Mouse (Mus musculus) stomach, embryonic 15.5 days (tissue): ENCODE results near the gene Rtl8c. TPM values are rescaled to one million over a fixed set of nuclear protein-coding genes. Genes with fewer than 3 reads are reported as not detected.
"Not testable (repeated sequence)": the region's sequence is repeated elsewhere in the genome, so short reads cannot be mapped to it uniquely, and the experiment has no call there.

Experiments
- ATAC-seq: fragments of 200-750 bp; cut with Nextera tagmentation; 2 replicates; pipeline ENCODE4 v1.8.0; 2017; ENCODE audit warnings: low read depth, moderate number of reproducible peaks, moderate TSS enrichment; ENCODE audit not compliant: insufficient read depth, low FRiP score
- H3K27ac ChIP-seq: fragments of 300-500 bp; sonication (generic); 2 replicates; pipeline ENCODE4 v1.5.1; 2015; ENCODE audit warnings: mild to moderate bottlenecking, inconsistent platforms
- H3K27me3 ChIP-seq: fragments of 300-500 bp; sonication (generic); replicated peaks from 2 replicates; pipeline ENCODE4 v1.6.1; 2015; ENCODE audit warnings: inconsistent platforms
- H3K36me3 ChIP-seq: fragments of 300-500 bp; sonication (generic); 2 replicates; pipeline ENCODE4 v1.6.1; 2015; ENCODE audit warnings: inconsistent platforms
- H3K4me1 ChIP-seq: fragments of 300-500 bp; sonication (generic); 2 replicates; pipeline ENCODE4 v1.6.1; 2015; ENCODE audit warnings: inconsistent platforms
- H3K4me2 ChIP-seq: fragments of 300-500 bp; sonication (generic); 2 replicates; pipeline ENCODE4 v1.6.1; 2015; ENCODE audit warnings: mild to moderate bottlenecking, inconsistent platforms
- H3K4me3 ChIP-seq: fragments of 300-500 bp; sonication (generic); replicated peaks from 2 replicates; pipeline ENCODE4 v1.5.1; 2015; ENCODE audit warnings: inconsistent platforms
- H3K9ac ChIP-seq: fragments of 300-500 bp; sonication (generic); 2 replicates; pipeline ENCODE4 v1.6.1; 2015; ENCODE audit warnings: inconsistent platforms
- H3K9me3 ChIP-seq: fragments of 300-500 bp; sonication (generic); 2 replicates; pipeline ENCODE4 v1.6.1; 2016; ENCODE audit warnings: inconsistent platforms
- WGBS: fragments of 180-500 bp; shearing (Covaris S2); methylation state at CpG from one replicate; pipeline ENCODE4 v1.1.7; 2015; 5-methylcytosine and 5-hydroxymethylcytosine counted together
- polyA plus RNA-seq: library from polyadenylated mRNA; unstranded; fragments of >200 nt; fragmentation: Nextera tagmentation; extraction: Ambion mirVana; gene quantifications from 2 replicates; pipeline ENCODE4 v1.2.1, GENCODE M21; 2015

Gene Rtl8c
- polyA plus RNA-seq, 1 experiment from 2014 or later, result 32.3 TPM

- Histone ChIP-seq H3K4me2 (peak within 1 kb of the TSS; percentile 43), H3K4me3 (peak within 1 kb of the TSS; percentile 35), H3K27ac (0 out of 2 replicates have a peak within 1 kb of the TSS, but pooled peaks have one; percentile 40)
- ATAC-seq, result peak; percentile 92
- H3K9me3 ChIP-seq, H3K4me1 ChIP-seq, H3K36me3 ChIP-seq, H3K9ac ChIP-seq, H3K27me3 ChIP-seq: not testable (repeated sequence)
- 21% methylated on average over 9 of the region's 50 CpGs for WGBS
Observed at GRCm38 (mm10) chrX:53642980-53643961, 35.4 kb downstream of the Rtl8c start, which contains the start of gene Rtl8a. TSS of gene Rtl8a (minus strand) at chrX:53643682.

- H3K9me3 ChIP-seq, result no peaks in the 10 kb centered on the region
- no peaks in the 10 kb centered on the region for H3K27me3 ChIP-seq
- no peak overlapping the region for H3K4me2 ChIP-seq
- H3K9ac ChIP-seq, result no peak overlapping the region
- no peaks in the 10 kb centered on the region for H3K36me3 ChIP-seq
- WGBS, result 76% methylated on average over 6 of the region's 6 CpGs
- H3K27ac ChIP-seq, result no peak overlapping the region
- H3K4me1 ChIP-seq, result no peaks in the 10 kb centered on the region
- no peak overlapping the region for H3K4me3 ChIP-seq
- no peak for ATAC-seq
Observed at GRCm38 (mm10) chrX:53645885-53646284, 38.1 kb downstream of the Rtl8c start.

- not testable (repeated sequence) for H3K36me3 ChIP-seq, H3K9me3 ChIP-seq, ATAC-seq, H3K4me1 ChIP-seq, H3K4me3 ChIP-seq, H3K27ac ChIP-seq, H3K4me2 ChIP-seq, H3K9ac ChIP-seq, H3K27me3 ChIP-seq
- 45% methylated on average over 4 of the region's 4 CpGs for WGBS
Observed at GRCm38 (mm10) chrX:53652917-53653316, 45.1 kb downstream of the Rtl8c start.

Other genes starting within 250 kb of the Rtl8c start
- 36.1 and 38.8 TPM in 2 replicates for gene Mospd1, start 237.5 kb upstream of the Rtl8c start, polyA plus RNA-seq
- not detected in 2 replicates for gene Etd, start 173.1 kb upstream of the Rtl8c start, polyA plus RNA-seq
- gene Gm14597, start 947 bp downstream of the Rtl8c start, polyA plus RNA-seq, result not detected in 2 replicates
- 52.3 and 61.6 TPM in 2 replicates for gene Rtl8a, start 35.6 kb downstream of the Rtl8c start, polyA plus RNA-seq
- 48.5 and 58.4 TPM in 2 replicates for gene Rtl8b, start 62.4 kb downstream of the Rtl8c start, polyA plus RNA-seq
- gene 4930502E18Rik, start 116.8 kb downstream of the Rtl8c start, polyA plus RNA-seq, result not detected in 2 replicates
- not detected in 2 replicates for gene 1700013H16Rik, start 149.8 kb downstream of the Rtl8c start, polyA plus RNA-seq
- not detected in 2 replicates for gene Zfp36l3, start 168.4 kb downstream of the Rtl8c start, polyA plus RNA-seq
- 1.0 and 1.5 TPM in 2 replicates for gene Xlr, start 189.7 kb downstream of the Rtl8c start, polyA plus RNA-seq